Mouse (Mus musculus): ENCODE measurements around the gene Ttc27.

DNA sequence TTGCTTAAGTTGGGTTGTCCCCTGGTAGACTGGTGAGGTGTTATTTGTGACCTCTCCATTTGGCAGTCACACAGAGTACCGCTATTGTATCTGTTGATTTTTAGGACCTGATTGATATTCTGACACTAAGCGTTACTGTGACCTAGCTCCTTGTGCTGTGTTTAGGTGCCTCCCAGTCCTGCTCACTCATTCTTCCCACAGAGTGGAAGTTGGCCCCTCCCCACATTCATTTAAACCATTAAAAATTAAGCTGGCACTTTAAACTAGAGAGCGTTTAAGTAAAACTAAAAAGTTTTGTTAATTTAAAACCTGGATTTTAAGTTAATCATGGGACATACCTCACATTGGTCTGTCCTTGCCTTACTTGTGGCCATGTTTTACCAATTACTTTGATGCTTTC is 32.6 kb upstream of the Ttc27 start:
- no peak for TF ChIP-seq GATA1 (IDR thresholded peaks at IDR 0.05; ENCODE audit: low read length)
- no peak for TF ChIP-seq TAL1 (IDR thresholded peaks at IDR 0.05; ENCODE audit: low read length)
